Mouse (Mus musculus): ENCODE results near the gene Eif4e3.

- TF ChIP-seq CTCF (IDR thresholded peaks at IDR 0.05; ENCODE audit: insufficient read depth, low read length) (no peak), POLR2A (IDR thresholded peaks at IDR 0.05; ENCODE audit: borderline replicate concordance, extremely low read depth, low read depth, low read length) (no peak)
These were observed 30.4 kb downstream of the Eif4e3 start for GRCm38 (mm10) chr6:99636121-99636520.
